Mouse (Mus musculus): Measurements from ENCODE around the gene Klrg2. TPM values are rescaled to one million over a fixed set of nuclear protein-coding genes. Genes with fewer than 3 reads are reported as not detected.

Klrg2 gene
- total RNA-seq, 2 experiments from 2014 or later: 0.11 TPM; not detected in 1

DNA sequence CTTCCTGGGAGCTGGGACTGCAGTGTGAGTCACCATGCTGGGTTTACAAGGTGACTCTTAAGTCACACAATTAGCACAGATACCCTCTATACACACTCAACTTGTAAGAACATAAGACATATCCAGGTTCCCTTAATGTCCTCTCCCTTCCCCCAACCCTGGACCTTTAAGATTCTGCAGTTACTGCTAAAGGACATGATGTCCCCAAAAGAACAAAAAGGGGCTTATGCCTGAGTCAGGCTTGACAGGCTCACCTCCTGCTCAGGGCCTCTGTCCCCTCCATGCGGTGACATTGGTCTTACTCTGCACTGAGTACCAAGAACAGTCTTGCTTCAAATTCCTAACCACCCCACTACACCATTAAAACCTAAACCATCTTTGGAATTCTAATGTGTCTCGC lies 4.2 kb downstream of the Klrg2 start:
- no peak for ATAC-seq (ENCODE audit: poor library complexity, severe bottlenecking)

DNA sequence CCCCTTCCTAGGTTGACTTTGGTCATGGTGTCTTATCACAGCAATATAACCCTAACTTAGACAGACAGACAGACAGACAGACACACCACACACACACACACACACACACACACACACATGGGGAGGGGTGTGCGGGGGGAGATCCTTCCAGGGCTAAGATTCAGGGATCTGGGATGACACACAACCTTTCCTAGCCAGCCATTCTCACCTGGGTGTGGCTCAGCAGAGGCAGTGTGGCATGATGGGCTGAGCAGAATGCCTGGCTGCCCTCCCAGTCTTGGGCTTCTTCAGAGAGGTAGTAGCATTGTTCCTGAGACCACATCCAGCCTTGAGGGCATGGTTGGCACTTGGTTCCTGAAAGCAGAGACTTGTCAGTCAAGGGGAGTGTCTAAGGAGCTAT lies 7.5 kb downstream of the Klrg2 start:
- no peak for ATAC-seq (ENCODE audit: poor library complexity, severe bottlenecking)

DNA sequence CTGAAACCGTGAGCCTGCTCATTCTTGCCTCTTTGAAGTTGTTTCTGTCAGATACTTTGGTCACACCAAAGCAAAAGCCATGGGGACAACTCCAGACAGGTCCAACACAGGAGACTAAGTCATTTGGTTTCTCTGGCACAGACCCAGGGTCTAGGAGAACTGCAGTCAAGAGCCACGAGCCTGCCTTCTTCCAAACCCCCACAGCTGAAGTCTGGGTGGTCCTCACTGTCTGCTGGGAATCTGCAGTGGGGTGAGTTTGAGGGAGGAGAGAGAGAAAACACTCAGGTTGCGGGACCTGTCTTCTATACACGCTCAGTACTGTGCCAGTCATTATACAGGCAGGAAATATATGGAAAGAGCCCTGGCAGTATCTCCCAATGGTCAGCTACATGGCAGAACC lies 9.6 kb downstream of the Klrg2 start:
- no peak for ATAC-seq (ENCODE audit: poor library complexity, severe bottlenecking)

DNA sequence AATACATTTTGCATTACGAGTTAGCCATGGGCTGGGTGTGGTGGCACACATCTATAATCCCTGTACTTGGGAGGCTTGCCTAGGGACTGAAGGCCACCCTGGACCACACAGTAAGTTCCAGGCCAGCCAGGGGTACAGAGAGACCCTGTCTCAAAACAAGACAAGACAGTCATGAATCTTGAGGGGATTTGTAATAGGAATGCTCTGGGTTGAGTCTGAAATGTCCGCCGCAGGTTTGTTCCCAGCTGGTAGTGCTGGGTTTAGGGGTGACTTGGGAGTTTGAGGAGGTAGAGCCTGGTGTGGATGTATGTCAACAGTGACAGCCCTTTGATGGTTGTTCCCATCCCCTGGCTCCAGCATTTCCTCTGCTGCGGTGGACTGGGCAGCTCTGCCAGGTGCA lies 10.0 kb downstream of the Klrg2 start:
- no peak for ATAC-seq (ENCODE audit: poor library complexity, severe bottlenecking)

DNA sequence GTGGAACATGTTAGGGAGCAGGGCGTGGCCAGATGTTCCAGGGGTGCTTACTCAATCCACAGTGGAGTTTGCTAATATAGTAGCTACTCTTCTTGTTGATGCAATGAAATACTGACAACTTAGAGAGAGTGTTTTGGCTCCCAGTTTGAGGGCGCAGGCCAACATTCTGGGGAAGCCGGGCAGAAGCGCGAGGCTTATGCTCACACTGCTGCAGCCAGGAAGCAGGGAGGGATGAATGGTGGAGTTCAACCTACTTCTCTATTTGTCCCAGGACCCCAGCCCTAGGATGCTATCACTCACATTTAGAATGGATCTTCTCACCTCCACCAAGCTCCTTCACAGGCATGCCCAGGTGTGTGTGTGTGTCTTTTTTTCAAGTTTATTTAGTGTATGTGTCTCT lies 11.0 kb downstream of the Klrg2 start:
- no peak for ATAC-seq (ENCODE audit: poor library complexity, severe bottlenecking)

DNA sequence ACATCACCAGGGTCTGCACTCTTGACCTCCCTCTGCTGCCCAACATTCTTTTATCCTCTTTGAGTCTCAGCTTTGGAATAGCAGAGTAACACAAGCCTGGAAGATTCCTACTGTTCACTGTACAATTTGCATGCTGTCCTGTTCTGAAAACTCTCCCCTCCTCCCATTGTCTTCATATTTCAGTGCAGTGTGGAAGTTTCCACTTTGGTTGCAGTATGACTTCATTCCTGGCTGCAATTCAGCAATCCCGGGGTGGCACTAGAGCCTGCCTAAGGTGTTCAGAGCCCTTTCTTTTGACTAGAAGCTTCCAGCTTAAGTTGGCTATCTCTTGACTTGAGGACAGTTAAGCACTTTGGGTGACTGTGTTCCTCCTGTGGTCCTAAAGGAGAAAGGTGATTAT lies 12.6 kb downstream of the Klrg2 start:
- no peak for ATAC-seq (ENCODE audit: poor library complexity, severe bottlenecking)

DNA sequence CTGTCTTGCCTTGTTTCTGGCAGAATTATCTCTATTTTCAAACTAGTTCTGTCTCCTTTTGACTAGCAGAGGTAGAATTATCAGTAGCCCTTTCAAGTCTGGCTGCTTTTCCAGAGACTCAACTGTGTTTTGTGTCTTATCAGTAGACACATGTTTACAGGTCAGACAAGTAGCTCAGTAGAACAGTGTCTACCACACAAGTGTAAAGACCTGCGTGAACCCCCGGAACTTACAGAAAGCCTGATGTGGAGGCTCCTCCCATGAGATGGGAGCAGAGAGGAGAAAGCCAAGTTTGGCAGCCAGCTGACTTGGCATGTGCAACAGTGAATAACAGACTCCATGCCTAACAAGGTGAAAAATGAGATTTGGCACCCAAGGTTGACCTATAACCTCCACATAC lies 13.6 kb downstream of the Klrg2 start:
- ATAC-seq (ENCODE audit: poor library complexity, severe bottlenecking): no peak

DNA sequence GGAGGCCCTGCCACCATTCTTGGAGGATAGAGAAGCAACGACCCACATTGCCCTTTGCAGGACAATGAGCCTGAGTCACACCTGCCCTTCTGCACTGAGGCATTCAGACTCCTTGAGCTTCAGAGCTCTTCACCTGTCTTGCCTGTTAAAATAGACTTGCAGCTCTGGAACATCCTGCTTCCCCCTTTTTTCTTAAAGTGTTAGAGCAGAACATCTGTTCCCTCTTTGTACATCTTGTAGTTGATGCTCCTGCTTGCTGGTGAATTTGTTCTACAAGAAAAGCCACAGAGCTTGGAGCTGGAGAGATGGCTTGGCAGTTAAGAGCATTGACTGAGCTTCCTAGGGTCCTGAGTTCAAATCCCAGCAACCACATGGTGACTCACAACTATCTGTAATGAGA lies 14.6 kb downstream of the Klrg2 start:
- no peak for ATAC-seq (ENCODE audit: poor library complexity, severe bottlenecking)

DNA sequence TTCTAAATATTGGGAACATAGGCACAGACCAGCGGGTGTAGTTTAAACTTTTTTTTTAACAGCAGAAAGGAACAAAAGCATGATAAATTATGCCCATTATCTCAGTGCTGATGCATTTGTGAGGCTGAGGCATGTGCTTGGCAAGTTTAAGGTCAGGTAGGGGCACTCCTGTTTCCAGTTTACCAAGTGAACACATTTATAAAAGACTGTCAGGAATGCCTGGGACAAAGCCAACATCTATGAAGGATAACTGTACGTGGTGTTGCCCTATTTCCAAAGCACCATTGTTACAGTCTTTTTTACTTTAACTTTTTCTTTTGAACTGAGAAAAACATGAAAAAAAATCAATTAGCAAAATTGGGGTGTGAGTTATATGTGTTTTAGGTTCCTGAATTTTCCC lies 27.1 kb downstream of the Klrg2 start:
- ATAC-seq (ENCODE audit: poor library complexity, severe bottlenecking): no peak

DNA sequence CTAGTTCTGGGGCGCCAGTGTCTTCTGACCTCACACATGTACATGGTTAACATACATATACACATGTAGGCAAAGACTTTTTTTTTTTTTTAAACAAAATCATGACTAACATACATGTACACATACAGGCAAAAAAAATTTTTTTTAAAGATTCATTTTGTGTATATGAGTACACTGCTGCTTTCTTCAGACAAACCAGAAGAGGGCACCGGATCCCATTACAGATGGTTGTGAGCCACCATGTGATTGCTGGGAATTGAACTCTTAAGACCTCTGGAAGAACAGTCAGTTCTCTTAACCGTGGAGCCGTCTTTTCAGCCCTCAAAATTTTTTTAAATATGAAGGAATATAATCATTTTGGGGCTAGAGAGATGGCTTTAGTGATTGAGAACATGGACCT lies 39.6 kb downstream of the Klrg2 start:
- ATAC-seq (ENCODE audit: poor library complexity, severe bottlenecking): no peak

DNA sequence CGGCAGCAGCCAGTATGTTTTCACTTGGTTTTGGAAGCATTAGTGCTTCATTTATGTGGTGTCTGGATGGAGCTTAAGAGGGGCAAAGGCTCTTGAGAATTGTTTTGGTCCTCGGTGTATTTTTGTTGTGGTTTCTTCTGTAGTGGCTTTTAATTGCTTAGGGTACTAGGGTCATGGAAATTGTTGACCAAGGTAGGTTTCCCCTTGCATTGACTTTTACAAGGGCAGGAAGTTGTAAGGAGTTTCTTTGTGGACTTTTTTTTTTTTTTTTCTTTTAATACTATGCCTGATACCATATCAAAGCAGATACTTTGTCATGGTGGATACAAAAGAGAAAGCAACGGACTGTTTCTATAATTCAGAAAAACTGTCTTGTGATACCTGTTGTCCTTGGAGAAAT lies 55.3 kb downstream of the Klrg2 start:
- ATAC-seq (ENCODE audit: poor library complexity, severe bottlenecking): no peak

DNA sequence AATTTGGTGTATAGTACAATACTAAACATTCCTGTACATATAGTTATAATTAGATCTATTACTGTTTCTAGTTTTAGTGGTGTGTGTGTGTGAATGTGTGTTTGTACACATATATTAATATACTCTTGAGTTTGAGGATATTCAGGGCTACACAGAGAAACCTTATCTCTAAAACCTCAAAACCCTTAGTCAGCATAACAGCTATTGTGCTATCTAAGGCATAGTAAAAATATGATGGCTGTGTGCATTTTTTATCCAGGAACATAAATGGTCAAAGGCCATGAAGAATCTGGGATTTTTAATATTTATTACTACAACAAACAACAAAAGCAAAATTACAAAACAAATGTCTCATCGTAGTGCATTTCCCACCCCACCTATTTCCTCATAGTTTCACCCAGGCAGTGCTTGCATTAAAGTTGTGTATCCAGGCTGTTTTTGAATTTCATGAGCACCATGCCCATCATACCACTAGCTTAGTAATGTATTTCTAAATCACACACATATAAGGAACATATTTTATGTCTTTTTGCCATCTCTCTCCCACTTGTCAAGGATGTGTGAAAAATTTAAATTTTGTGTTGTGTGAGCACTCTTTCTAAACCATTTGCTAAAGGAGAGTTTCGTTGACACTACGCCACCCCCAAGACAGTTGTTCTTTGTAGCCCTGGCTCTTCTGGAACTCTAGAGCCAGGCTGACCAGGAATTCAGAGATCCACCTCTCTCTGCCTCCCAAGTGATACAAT lies 56.8 kb downstream of the Klrg2 start:
- ATAC-seq (ENCODE audit: poor library complexity, severe bottlenecking): no peak

DNA sequence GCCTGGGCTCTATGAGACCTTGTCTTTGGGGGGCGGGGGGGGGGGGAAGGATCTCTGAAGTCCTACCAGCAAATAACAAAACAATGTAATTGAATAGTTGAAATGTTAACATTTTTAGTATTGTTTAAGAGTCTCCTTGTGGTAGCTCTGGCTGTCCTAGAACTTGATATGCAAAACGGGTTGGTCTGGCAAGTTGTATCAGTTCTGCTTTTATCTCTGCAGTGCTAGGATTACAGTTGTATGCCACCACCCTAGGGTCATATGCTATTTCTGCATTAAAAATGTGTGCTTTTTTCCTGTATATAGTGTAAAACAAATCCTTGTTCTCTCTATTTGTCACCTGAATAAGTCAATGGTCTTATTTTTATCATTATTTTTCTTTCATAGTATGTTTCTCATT lies 60.9 kb downstream of the Klrg2 start:
- no peak for ATAC-seq (ENCODE audit: poor library complexity, severe bottlenecking)

Other genes with a start within 250 kb of the Klrg2 start
- 28.5 and 28.9 TPM in 2 replicates for gene Ubn2, start 203.3 kb downstream of the Klrg2 start, total RNA-seq (2015)
- 10.7 and 13.7 TPM in 2 replicates for gene Ubn2, start 203.3 kb downstream of the Klrg2 start, total RNA-seq (2017)
- 48.0 and 66.4 TPM in 2 replicates for gene Fmc1, start 103.7 kb downstream of the Klrg2 start, total RNA-seq (2015)
- gene Fmc1, start 103.7 kb downstream of the Klrg2 start, total RNA-seq (2017): 21.9 and 31.2 TPM in 2 replicates
- gene Luc7l2, start 85.9 kb downstream of the Klrg2 start, total RNA-seq (2015): 143 and 149 TPM in 2 replicates
- 159 and 180 TPM in 2 replicates for gene Luc7l2, start 85.9 kb downstream of the Klrg2 start, total RNA-seq (2017)
- gene Clec2l, start 25.8 kb upstream of the Klrg2 start, total RNA-seq (2015): not detected in 2 replicates
- not detected in 2 replicates for gene Clec2l, start 25.8 kb upstream of the Klrg2 start, total RNA-seq (2017)
- gene Tbxas1, start 238.2 kb upstream of the Klrg2 start, total RNA-seq (2015): 22.3 and 25.1 TPM in 2 replicates
- 33.0 and 43.3 TPM in 2 replicates for gene Tbxas1, start 238.2 kb upstream of the Klrg2 start, total RNA-seq (2017)
- gene Hipk2, start 238.9 kb upstream of the Klrg2 start, total RNA-seq (2015): 54.5 and 60.9 TPM in 2 replicates
- gene Hipk2, start 238.9 kb upstream of the Klrg2 start, total RNA-seq (2017): 9.5 and 21.8 TPM in 2 replicates

All from megakaryocyte, adult 5-6 weeks (primary cell).